Mouse (Mus musculus) lung, postnatal 0 days (tissue): Measurements from ENCODE around the gene Oas2.

ENCODE experiments used
- CTCF ChIP-seq: IDR thresholded peaks from 2 replicates; pipeline ENCODE4 v1.5.1; 2016; ENCODE audit warnings: antibody characterized with exemption, mild to moderate bottlenecking
- EP300 ChIP-seq: IDR thresholded peaks from 2 replicates; pipeline ENCODE4 v1.6.1; 2016; ENCODE audit warnings: antibody characterized with exemption, mild to moderate bottlenecking, control low read depth

- TF ChIP-seq CTCF (no peak), EP300 (no peak)
These were observed 29.3 kb upstream of the Oas2 start for GRCm38 (mm10) chr5:120778941-120779340.
